Mouse (Mus musculus): ENCODE measurements around the gene Ephb3.

- TF ChIP-seq ZC3H11A (IDR thresholded peaks at IDR 0.05; ENCODE audit: borderline replicate concordance, low read depth, low read length) (no peak), ZNF384 (IDR thresholded peaks at IDR 0.05; ENCODE audit: low read depth, low read length) (no peak), HCFC1 (IDR thresholded peaks at IDR 0.05; ENCODE audit: borderline replicate concordance, insufficient read depth, low read length) (no peak), CHD2 (IDR thresholded peaks at IDR 0.05; ENCODE audit: low read depth, low read length) (no peak)
These were observed 35.8 kb upstream of the Ephb3 start for GRCm38 (mm10) chr16:21168730-21169129.

Data from ES-E14 (cell line).